Mouse (Mus musculus) intestine, embryonic 16.5 days (tissue): Measurements from ENCODE around the gene Trim8. TPM values are rescaled to one million over a fixed set of nuclear protein-coding genes. Genes with fewer than 3 reads are reported as not detected.

Source experiments
- ATAC-seq: fragments of 200-750 bp; cut with Nextera tagmentation; 2 replicates; pipeline ENCODE4 v1.8.0; 2017; ENCODE audit warnings: moderate TSS enrichment, moderate library complexity
- H3K27ac ChIP-seq: fragments of 300-500 bp; sonication (generic); 2 replicates; pipeline ENCODE4 v1.5.1; 2014; ENCODE audit warnings: mild to moderate bottlenecking, low read length
- H3K27me3 ChIP-seq: fragments of 300-500 bp; sonication (generic); replicated peaks from 2 replicates; pipeline ENCODE4 v1.6.1; 2014; ENCODE audit warnings: low read length, control low read depth, mixed read lengths; ENCODE audit not compliant: control insufficient read depth, insufficient read depth
- H3K36me3 ChIP-seq: fragments of 300-500 bp; sonication (generic); 2 replicates; pipeline ENCODE4 v1.6.1; 2014; ENCODE audit warnings: low read length, control low read depth; ENCODE audit not compliant: control insufficient read depth, insufficient read depth
- H3K4me1 ChIP-seq: fragments of 300-500 bp; sonication (generic); 2 replicates; pipeline ENCODE4 v1.6.1; 2014; ENCODE audit warnings: low read length, control low read depth, mixed read lengths; ENCODE audit not compliant: control insufficient read depth, insufficient read depth
- H3K4me2 ChIP-seq: fragments of 300-500 bp; sonication (generic); 2 replicates; pipeline ENCODE4 v1.6.1; 2014; ENCODE audit warnings: low read depth, low read length, control low read depth
- H3K4me3 ChIP-seq: fragments of 300-500 bp; sonication (generic); 2 replicates; pipeline ENCODE4 v1.5.1; 2014; ENCODE audit warnings: mild to moderate bottlenecking, low read length
- H3K9ac ChIP-seq: fragments of 300-500 bp; sonication (generic); 2 replicates; pipeline ENCODE4 v1.6.1; 2014; ENCODE audit warnings: low read depth, low read length
- H3K9me3 ChIP-seq: fragments of 300-500 bp; sonication (generic); 2 replicates; pipeline ENCODE4 v1.6.1; 2016; ENCODE audit warnings: low read length, control low read depth; ENCODE audit not compliant: control insufficient read depth
- WGBS: fragments of 180-500 bp; shearing (Covaris S2); extraction: QIAGEN DNeasy Blood & Tissue Kit; methylation state at CpG from one replicate; pipeline ENCODE4 v1.1.7; 2014; 5-methylcytosine and 5-hydroxymethylcytosine counted together
- polyA plus RNA-seq: library from polyadenylated mRNA; unstranded; fragments of >200 nt; fragmentation: Nextera tagmentation; extraction: Ambion mirVana; gene quantifications from 2 replicates; pipeline ENCODE4 v1.2.1, GENCODE M21; 2015

The Trim8 gene
- polyA plus RNA-seq, 1 experiment from 2014 or later: 10.1 TPM

DNA sequence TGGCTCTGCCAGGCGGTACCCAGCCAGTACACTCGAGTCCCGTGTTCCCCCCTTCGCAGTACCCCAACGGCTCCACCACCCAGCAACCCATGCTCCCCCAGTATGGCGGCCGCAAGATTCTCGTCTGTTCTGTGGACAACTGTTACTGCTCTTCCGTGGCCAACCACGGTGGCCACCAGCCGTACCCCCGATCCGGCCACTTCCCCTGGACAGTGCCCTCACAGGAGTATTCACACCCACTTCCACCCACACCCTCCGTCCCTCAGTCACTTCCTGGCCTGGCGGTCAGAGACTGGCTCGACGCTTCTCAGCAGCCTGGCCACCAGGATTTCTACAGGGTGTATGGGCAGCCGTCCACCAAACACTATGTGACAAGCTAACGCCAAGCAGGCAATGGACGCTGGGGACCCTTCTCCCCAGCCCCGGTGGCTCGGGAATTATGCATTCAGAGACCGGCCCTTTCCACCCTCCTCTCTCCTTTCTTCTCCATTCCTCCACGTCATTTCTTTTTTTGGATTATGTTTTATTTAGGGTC lies 13.9 kb downstream of the Trim8 start:
- WGBS: 88% methylated on average over 24 of the region's 24 CpGs
- no peak for ATAC-seq

DNA sequence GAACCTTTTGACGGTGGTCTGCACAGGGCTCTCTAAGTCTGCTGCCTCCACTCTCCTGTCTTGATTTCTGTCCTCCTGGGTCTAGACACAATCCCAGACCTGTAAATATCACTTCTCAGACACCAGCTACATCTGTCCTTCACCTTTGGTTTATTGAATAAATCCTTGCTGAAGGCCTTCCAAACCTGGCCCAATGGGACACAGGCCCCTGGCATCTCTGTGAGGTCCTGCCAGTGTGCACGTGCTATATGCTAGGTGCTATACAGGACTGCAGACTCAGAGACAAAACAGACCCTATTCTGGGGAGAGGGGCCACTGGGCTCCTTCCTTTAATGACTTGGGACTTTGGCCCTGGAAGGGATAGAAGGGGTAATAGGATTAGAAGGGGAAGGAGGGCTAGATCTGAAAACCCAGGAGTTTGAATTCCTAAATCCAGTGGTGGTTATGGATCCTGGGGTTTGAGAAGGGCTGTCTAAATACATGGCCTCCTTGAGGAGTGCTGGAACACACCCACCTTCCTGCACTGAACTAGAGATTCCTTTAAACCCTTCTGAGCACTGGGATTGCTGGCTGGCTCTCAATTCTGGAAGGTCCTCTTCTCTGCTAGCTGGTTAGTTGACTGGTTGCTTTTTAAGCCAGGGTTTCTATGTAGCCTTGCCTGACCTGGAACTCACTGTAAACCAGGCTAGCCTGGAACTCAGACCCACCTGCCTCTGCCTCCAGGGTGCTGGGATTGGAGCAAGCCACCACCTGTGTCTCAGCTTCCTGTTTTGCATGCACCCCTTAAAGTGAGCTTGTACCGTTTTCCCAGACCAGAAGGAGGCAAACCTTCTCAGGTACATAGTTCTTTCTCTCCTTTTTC lies 15.4 kb downstream of the Trim8 start:
- H3K4me1 ChIP-seq: peaks cover 34% of the 10 kb centered on the region
- no peak overlapping the region for H3K4me2 ChIP-seq
- H3K9me3 ChIP-seq: no peaks in the 10 kb centered on the region
- ATAC-seq: no peak
- no peak overlapping the region for H3K4me3 ChIP-seq
- peak overlapping the region; percentile 6; the same call in 1 of the 2 replicates for H3K27ac ChIP-seq
- H3K9ac ChIP-seq: no peak overlapping the region
- WGBS: 64% methylated on average over 3 of the region's 3 CpGs
- peaks cover 27% of the 10 kb centered on the region for H3K36me3 ChIP-seq
- H3K27me3 ChIP-seq: no peaks in the 10 kb centered on the region

More for the DNA sequence above, 13.9 kb downstream of the Trim8 start:
- no peak overlapping the region for H3K4me2 ChIP-seq
- peaks cover 48% of the 10 kb centered on the region for H3K4me1 ChIP-seq
- no peak overlapping the region for H3K9ac ChIP-seq
- H3K9me3 ChIP-seq: no peaks in the 10 kb centered on the region
- peaks cover 27% of the 10 kb centered on the region for H3K36me3 ChIP-seq
- no peaks in the 10 kb centered on the region for H3K27me3 ChIP-seq
- H3K4me3 ChIP-seq: no peak overlapping the region
- H3K27ac ChIP-seq: no peak overlapping the region

DNA sequence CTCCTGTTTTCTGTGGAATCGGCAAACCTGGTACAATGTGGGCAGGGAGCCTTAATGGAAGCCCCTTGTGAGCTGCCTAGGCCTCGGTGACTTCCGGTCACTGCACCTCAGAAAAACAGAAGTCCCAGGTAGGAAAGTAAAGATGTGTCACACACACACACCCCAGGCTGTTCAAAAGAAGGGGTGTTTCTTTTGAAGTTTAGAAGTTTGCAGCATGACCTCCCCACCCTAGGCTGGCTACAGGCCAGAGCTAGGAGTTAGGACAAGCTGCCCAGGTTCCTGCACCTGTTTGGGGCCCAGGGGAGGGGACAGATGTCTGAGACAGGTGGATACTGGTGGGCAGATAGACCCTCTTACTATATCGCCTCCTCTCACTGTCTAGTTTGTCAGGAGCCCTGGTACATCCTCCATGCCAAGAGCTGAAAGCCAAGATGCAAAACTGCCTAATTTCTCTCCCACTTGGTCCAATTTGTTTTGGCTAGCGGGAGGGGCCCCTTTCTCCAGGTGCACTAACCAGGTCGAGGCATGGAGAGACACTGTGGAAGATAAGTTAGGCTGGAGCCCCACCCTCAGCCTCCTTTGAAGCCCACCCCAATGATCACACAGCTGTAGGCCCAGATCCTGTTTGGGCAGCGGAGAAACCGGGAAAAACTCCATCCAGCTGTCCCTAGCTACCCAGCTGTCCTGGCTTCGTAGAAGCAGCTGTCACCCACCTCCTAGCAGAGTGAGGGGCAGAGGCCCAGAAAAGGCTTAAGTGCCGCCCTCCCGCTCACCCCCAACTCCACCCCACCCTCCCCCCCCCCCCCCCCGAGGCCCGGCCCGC lies 16.2 kb downstream of the Trim8 start:
- Histone ChIP-seq H3K27me3 (no peaks in the 10 kb centered on the region), H3K9ac (peak overlapping the region; percentile 54; the same call in 1 of the 2 replicates), H3K27ac (peak overlapping the region; percentile 62), H3K4me1 (peaks cover 38% of the 10 kb centered on the region), H3K4me2 (peak overlapping the region; percentile 51), H3K36me3 (peaks cover 21% of the 10 kb centered on the region), H3K9me3 (no peaks in the 10 kb centered on the region), H3K4me3 (peak overlapping the region; percentile 23; the same call in 1 of the 2 replicates)
- ATAC-seq: peak; percentile 47
- 38% methylated on average over 10 of the region's 14 CpGs for WGBS

DNA sequence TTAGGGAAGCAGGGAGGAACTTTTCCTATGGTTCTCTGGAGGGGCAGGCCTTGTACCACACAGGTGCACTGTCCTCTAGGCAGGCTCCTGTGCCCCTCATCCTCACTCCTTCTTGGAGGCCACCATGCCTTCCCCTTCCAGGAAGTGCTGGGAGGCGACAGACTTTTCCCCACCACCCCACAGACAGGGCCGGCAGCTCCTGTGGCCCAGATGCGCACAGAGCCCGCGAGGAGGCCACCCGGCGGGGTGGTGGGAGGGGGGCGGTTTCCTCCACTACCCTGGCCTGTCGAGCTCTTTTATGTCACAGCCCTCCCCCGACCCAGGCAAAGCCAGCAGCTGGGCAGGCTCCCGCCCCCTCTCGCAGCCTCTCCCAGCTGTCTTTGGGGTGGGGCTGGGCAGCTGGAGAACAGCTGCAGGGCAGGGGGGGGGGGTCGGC lies 16.9 kb downstream of the Trim8 start:
- ATAC-seq: peak; percentile 60
- H3K4me3 ChIP-seq: peak overlapping the region; percentile 23
- H3K27me3 ChIP-seq: no peaks in the 10 kb centered on the region
- H3K9me3 ChIP-seq: no peaks in the 10 kb centered on the region
- peaks cover 44% of the 10 kb centered on the region for H3K4me1 ChIP-seq
- 0% methylated on average over 13 of the region's 13 CpGs for WGBS
- H3K4me2 ChIP-seq: peak overlapping the region; percentile 51
- peak overlapping the region; percentile 62 for H3K27ac ChIP-seq
- H3K9ac ChIP-seq: peak overlapping the region; percentile 54; the same call in 1 of the 2 replicates
- H3K36me3 ChIP-seq: peaks cover 15% of the 10 kb centered on the region; the same call in 1 of the 2 replicates

DNA sequence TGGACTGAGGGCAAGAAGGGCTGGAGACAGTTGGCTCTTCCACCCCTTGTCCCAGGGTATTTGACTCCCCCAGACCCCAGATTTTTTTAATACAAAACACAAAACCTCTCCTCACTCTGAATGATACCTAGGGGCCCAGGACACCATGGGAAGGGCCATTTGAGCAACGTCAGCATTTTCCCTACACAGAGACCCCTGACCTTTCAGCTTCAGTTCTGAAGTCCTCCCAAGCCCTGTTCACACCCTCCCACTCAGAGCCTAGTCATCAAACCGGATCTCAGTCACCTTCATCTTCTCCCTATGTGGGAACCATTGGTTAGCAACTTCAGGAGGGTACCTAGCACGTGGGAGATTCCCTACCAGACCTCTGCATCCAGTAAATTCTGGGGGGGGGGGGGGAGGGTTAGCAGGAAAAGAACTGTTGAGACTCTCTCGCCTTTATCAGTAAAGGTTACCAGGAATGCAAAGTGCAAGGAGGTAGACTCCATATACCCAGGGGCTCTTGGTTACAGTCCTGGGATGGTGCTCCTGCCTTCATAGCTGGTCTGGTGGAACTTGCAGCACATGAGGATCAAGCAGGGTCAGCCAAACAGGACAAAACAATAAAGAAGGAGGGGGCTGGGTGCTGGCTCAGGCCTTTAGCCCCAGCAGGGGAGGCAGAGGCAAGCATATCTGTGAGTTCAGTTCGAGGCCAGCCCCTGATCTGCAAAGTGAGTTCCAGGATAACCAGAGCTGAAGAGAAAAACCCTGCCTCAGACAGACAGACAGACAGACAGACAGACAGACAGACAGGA lies 17.5 kb downstream of the Trim8 start:
- H3K36me3 ChIP-seq: peaks cover 15% of the 10 kb centered on the region; the same call in 1 of the 2 replicates
- H3K4me2 ChIP-seq: peak overlapping the region; percentile 51
- ATAC-seq: peak; percentile 2; the same call in 1 of the 2 replicates
- H3K9me3 ChIP-seq: no peaks in the 10 kb centered on the region
- 0 out of 2 replicates have a peak overlapping the region, but pooled peaks have one; percentile 62 for H3K27ac ChIP-seq
- no peaks in the 10 kb centered on the region for H3K27me3 ChIP-seq
- H3K4me1 ChIP-seq: peaks cover 51% of the 10 kb centered on the region
- H3K4me3 ChIP-seq: no peak overlapping the region
- 14% methylated on average over 5 of the region's 5 CpGs for WGBS
- peak overlapping the region; percentile 54; the same call in 1 of the 2 replicates for H3K9ac ChIP-seq

DNA sequence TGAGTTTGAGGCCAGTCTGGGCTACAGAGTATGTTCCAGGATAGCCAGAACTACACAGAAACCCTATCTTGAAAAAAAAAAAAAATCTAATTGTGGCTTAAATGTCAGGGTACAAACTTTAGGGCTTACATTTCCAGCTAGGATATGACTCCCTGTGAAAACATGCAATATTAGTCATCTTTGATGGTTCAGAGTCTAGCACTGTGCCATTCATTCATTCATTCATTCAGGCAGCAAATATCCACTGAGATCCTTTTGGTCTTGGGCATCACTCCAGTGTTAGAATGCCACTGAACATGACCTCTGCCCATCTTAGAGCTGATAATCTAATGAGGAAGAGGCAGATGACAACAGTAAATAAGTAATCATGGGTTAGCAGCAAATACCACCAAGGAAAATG lies 20.2 kb downstream of the Trim8 start:
- no peaks in the 10 kb centered on the region for H3K27me3 ChIP-seq
- peaks cover 60% of the 10 kb centered on the region for H3K4me1 ChIP-seq
- no peak overlapping the region for H3K9ac ChIP-seq
- no peak overlapping the region for H3K4me2 ChIP-seq
- ATAC-seq: no peak
- no peaks in the 10 kb centered on the region for H3K9me3 ChIP-seq
- H3K4me3 ChIP-seq: no peak overlapping the region
- H3K27ac ChIP-seq: no peak overlapping the region
- H3K36me3 ChIP-seq: no peaks in the 10 kb centered on the region

DNA sequence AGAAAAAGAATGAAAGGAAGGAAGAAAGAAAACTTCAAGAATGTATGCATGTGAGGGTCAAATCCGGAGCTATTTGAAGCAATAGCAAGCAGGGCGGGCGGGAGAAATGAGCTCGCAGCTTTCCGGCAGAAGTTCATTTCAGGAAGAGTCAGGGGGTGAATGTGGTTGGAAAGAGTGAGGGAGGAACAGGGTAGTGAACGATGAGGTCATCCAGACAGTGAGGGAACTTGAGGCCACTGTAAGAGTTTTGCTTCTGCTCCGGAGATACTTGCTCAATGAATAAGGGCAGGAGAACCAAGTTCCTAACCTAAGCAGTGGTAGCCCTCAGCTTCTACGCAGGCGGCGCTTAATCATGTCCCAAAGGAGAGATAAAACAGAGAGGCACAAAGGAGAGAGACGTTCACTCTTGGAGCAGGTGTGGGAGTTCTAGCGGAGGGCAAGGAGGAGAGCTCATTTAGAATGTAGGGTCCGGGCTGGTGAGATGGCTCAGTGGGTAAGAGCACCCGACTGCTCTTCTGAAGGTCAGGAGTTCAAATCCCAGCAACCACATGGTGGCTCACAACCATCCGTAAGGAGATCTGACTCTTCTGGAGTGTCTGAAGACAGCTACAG lies 21.0 kb downstream of the Trim8 start:
- Histone ChIP-seq H3K4me1 (peaks cover 54% of the 10 kb centered on the region), H3K4me3 (no peak overlapping the region), H3K27ac (0 out of 2 replicates have a peak overlapping the region, but pooled peaks have one; percentile 23), H3K36me3 (no peaks in the 10 kb centered on the region), H3K27me3 (no peaks in the 10 kb centered on the region), H3K4me2 (0 out of 2 replicates have a peak overlapping the region, but pooled peaks have one; percentile 3), H3K9ac (peak overlapping the region; percentile 19; the same call in 1 of the 2 replicates), H3K9me3 (no peaks in the 10 kb centered on the region)
- 28% methylated on average over 15 of the region's 15 CpGs for WGBS
- no peak for ATAC-seq

DNA sequence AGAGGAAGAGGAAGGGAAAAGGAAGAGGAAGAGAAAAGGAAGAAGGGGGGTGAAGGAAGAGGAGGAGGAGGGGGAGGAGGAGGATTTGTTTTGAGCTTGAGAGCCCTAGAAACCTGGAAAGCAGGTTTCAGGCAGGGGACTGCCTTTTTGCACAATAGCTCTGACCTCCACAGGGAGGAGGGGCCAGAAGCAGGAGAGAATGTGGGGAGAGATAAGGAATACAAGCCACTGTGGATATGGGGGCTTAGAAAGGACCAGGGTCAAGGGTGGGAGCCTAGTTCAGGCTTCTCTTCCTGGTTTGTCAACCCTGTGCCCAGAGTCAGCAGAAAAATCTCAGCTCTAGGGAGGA lies 21.6 kb downstream of the Trim8 start:
- Histone ChIP-seq H3K9me3 (no peaks in the 10 kb centered on the region), H3K36me3 (no peaks in the 10 kb centered on the region), H3K27ac (peak overlapping the region; percentile 31), H3K9ac (peak overlapping the region; percentile 47; the same call in 1 of the 2 replicates), H3K4me1 (peaks cover 52% of the 10 kb centered on the region), H3K4me2 (peak overlapping the region; percentile 21; the same call in 1 of the 2 replicates), H3K27me3 (no peaks in the 10 kb centered on the region), H3K4me3 (no peak overlapping the region)
- peak; percentile 5; the same call in 1 of the 2 replicates for ATAC-seq
